Mouse (Mus musculus) neural tube, embryonic 12.5 days (tissue): ENCODE results near the gene Olfr878. TPM values are rescaled to one million over a fixed set of nuclear protein-coding genes. Genes with fewer than 3 reads are reported as not detected.

Experiments used
- ATAC-seq: fragments of 200-750 bp; cut with Nextera tagmentation; 2 replicates; pipeline ENCODE4 v1.8.0; 2017; ENCODE audit warnings: low read depth, mild to moderate bottlenecking, moderate TSS enrichment, moderate library complexity; ENCODE audit not compliant: low FRiP score
- H3K27ac ChIP-seq: fragments of 300-500 bp; sonication (generic); 2 replicates; pipeline ENCODE4 v1.5.1; 2016
- H3K27me3 ChIP-seq: fragments of 300-500 bp; sonication (generic); replicated peaks from 2 replicates; pipeline ENCODE4 v1.6.1; 2016; ENCODE audit warnings: mild to moderate bottlenecking
- H3K36me3 ChIP-seq: fragments of 300-500 bp; sonication (generic); 2 replicates; pipeline ENCODE4 v1.6.1; 2016; ENCODE audit warnings: mild to moderate bottlenecking
- H3K4me1 ChIP-seq: fragments of 300-500 bp; sonication (generic); 2 replicates; pipeline ENCODE4 v1.6.1; 2016
- H3K4me2 ChIP-seq: fragments of 300-500 bp; sonication (generic); replicated peaks from 2 replicates; pipeline ENCODE4 v1.6.1; 2016; ENCODE audit warnings: mild to moderate bottlenecking
- H3K4me3 ChIP-seq: fragments of 300-500 bp; sonication (generic); 2 replicates; pipeline ENCODE4 v1.5.1; 2016
- H3K9ac ChIP-seq: fragments of 300-500 bp; sonication (generic); 2 replicates; pipeline ENCODE4 v1.6.1; 2016; ENCODE audit warnings: mild to moderate bottlenecking
- H3K9me3 ChIP-seq: fragments of 300-500 bp; sonication (generic); 2 replicates; pipeline ENCODE4 v1.6.1; 2016; ENCODE audit warnings: mild to moderate bottlenecking
- WGBS: fragments of 180-500 bp; shearing (Covaris S2); methylation state at CpG from one replicate; pipeline ENCODE4 v1.1.7; 2016; 5-methylcytosine and 5-hydroxymethylcytosine counted together
- polyA plus RNA-seq: library from polyadenylated mRNA; unstranded; fragments of >200 nt; fragmentation: Nextera tagmentation; extraction: Ambion mirVana; gene quantifications from 2 replicates; pipeline ENCODE4 v1.2.1, GENCODE M21; 2016

Gene Olfr878
- polyA plus RNA-seq, 1 experiment from 2014 or later: not detected

DNA sequence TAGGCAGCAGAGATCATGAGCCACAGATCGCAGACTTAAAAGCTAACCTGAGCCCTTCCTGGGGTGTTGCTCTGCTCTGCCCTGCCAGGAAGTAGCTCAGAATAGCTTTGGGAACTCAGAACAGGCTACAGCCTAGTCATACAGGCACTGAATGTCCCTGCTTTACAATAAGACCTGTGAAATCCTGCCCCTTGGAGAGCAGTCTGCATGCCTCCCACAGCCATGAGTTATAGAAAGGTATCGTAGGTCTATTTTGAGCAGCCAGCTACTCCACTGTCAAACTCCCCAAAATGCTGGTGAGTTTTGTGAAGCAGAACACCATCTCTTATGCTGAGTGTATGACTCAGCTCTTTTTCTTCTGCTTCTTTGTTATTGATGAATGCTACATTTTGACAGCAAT is 23.5 kb downstream of the Olfr878 start:
- no peak overlapping the region for H3K4me3 ChIP-seq
- no peaks in the 10 kb centered on the region for H3K4me1 ChIP-seq
- no peak for ATAC-seq
- no peaks in the 10 kb centered on the region for H3K9me3 ChIP-seq
- H3K36me3 ChIP-seq: no peaks in the 10 kb centered on the region
- H3K9ac ChIP-seq: no peak overlapping the region
- H3K4me2 ChIP-seq: no peak overlapping the region
- no peak overlapping the region for H3K27ac ChIP-seq
- H3K27me3 ChIP-seq: no peaks in the 10 kb centered on the region
- WGBS: 91% methylated on average over 2 of the region's 2 CpGs

Other genes starting within 250 kb of the Olfr878 start
- not detected in 2 replicates for gene Panx3, start 248.6 kb upstream of the Olfr878 start, polyA plus RNA-seq
- gene Olfr160, start 201.6 kb upstream of the Olfr878 start, polyA plus RNA-seq: not detected in 2 replicates
- gene Olfr874, start 172.7 kb upstream of the Olfr878 start, polyA plus RNA-seq: not detected in 2 replicates
- not detected in 2 replicates for gene Olfr875, start 146.0 kb upstream of the Olfr878 start, polyA plus RNA-seq
- not detected in 2 replicates for gene Olfr876, start 114.8 kb upstream of the Olfr878 start, polyA plus RNA-seq
- not detected in 2 replicates for gene Olfr877, start 63.6 kb upstream of the Olfr878 start, polyA plus RNA-seq
- gene Olfr145, start 21.1 kb upstream of the Olfr878 start, polyA plus RNA-seq: not detected in 2 replicates
- gene Olfr881, start 74.0 kb downstream of the Olfr878 start, polyA plus RNA-seq: not detected in 2 replicates
- gene Olfr883, start 108.0 kb downstream of the Olfr878 start, polyA plus RNA-seq: not detected in 2 replicates
- not detected in 2 replicates for gene Olfr884, start 128.7 kb downstream of the Olfr878 start, polyA plus RNA-seq
- gene Olfr885, start 143.5 kb downstream of the Olfr878 start, polyA plus RNA-seq: not detected in 2 replicates
- not detected in 2 replicates for gene Olfr887, start 166.2 kb downstream of the Olfr878 start, polyA plus RNA-seq
- not detected in 2 replicates for gene Olfr888, start 190.3 kb downstream of the Olfr878 start, polyA plus RNA-seq
- gene Olfr889, start 197.4 kb downstream of the Olfr878 start, polyA plus RNA-seq: 0.09 and 0.11 TPM in 2 replicates
- gene Olfr890, start 224.7 kb downstream of the Olfr878 start, polyA plus RNA-seq: not detected in 2 replicates